Mouse (Mus musculus): ENCODE data around the gene Xlr3a. TPM values are rescaled to one million over a fixed set of nuclear protein-coding genes. Genes with fewer than 3 reads are reported as not detected.

Xlr3a gene
- polyA plus RNA-seq, 1 experiment from 2014 or later: 0.51 TPM

DNA sequence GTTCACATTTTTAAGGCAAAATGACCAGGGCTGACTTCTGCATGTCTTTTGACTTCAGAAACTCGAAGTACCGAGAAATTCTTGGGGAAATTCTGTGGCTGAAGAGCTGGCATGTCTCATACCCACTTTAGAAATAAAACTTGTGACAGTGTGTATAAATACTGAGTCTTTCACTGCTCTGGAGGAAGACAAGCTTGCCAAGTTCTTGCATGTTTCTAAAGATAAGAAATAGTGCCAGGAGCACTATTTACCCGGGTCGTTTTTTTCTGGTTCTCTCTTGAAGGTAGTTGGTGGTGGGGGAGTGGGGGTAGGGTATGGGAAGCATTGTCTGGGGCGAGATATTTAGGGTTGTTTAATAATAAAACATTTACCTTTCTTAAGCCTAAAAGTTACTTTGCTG, 34.6 kb downstream of the Xlr3a start:
- 50% methylated on average over 5 of the region's 5 CpGs for WGBS

DNA sequence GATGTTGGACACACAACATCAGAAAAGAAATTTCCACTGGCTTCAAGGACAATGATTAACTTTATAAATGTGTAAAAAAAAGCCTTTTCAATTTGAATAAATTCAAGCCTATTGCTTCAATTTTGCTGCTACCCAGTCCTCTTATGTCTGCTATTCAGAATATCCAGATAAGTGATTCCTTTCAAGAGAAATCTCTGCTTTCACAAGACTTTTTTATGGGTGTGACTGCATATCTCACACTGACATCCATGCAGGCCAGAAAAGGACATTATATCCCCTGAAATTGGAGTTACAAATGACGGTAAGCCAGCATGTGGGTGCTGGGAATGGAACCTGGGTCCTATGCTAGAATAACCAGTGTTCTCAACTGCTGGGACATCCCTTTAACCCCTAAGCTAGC, 35.4 kb downstream of the Xlr3a start:
- ATAC-seq (ENCODE audit: low FRiP score, low TSS enrichment): no peak
- Histone ChIP-seq H3K4me2 (replicated peaks; ENCODE audit: low read depth, low read length) (no peak overlapping the region), H3K9me3 (ENCODE audit: control insufficient read depth, low read length) (no peaks in the 10 kb centered on the region), H3K4me1 (ENCODE audit: control insufficient read depth, insufficient read depth, low read length) (no peaks in the 10 kb centered on the region), H3K9ac (ENCODE audit: low read depth, low read length) (no peak overlapping the region), H3K27me3 (ENCODE audit: control insufficient read depth, insufficient read depth, low read length) (no peaks in the 10 kb centered on the region), H3K36me3 (ENCODE audit: control insufficient read depth, insufficient read depth, low read length) (no peaks in the 10 kb centered on the region), H3K4me3 (ENCODE audit: low read length) (no peak overlapping the region), H3K27ac (ENCODE audit: low read depth, low read length) (no peak overlapping the region)
- 75% methylated on average over 1 of the region's 1 CpGs for WGBS

More for the DNA sequence above, 34.6 kb downstream of the Xlr3a start:
- Histone ChIP-seq H3K4me2 (replicated peaks; ENCODE audit: low read depth, low read length) (no peak overlapping the region), H3K4me1 (ENCODE audit: control insufficient read depth, insufficient read depth, low read length) (no peaks in the 10 kb centered on the region), H3K27me3 (ENCODE audit: control insufficient read depth, insufficient read depth, low read length) (no peaks in the 10 kb centered on the region), H3K27ac (ENCODE audit: low read depth, low read length) (no peak overlapping the region), H3K36me3 (ENCODE audit: control insufficient read depth, insufficient read depth, low read length) (no peaks in the 10 kb centered on the region), H3K9me3 (ENCODE audit: control insufficient read depth, low read length) (no peaks in the 10 kb centered on the region), H3K9ac (ENCODE audit: low read depth, low read length) (no peak overlapping the region), H3K4me3 (ENCODE audit: low read length) (no peak overlapping the region)
- no peak for ATAC-seq (ENCODE audit: low FRiP score, low TSS enrichment)

DNA sequence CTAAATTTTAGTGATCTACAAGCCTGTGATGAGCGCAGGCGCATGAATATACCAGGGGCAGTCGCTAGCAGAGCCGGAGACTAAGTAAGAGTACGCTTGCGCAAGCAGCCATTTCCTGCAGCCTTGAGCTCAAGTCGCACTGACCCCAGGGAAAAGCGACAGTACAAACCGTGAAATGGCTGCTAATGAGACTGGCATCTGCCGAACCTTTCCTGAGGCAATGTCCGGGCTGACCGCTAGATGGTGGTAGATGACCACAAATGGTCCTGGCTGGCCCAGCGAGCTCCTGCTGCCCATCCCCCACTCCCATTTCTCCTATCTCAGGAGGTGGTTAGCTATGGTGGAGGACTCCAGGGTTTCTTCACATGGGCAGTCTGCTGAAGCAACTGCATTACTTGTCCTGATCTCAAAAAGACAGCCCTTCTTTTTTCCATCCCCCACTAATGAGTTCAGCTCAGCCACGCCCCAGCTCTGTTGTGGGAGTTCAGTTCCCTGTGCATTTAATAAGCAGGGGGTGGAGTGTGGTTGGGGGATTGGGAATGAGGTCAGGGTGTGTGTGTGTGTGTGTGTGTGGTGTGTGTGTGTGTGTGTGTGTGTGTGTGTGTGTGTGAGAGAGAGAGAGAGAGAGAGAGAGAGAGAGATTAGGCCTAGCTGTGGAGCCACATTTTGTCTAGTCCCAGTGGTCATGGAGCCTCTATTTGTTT, 42.9 kb downstream of the Xlr3a start:
- no peaks in the 10 kb centered on the region for H3K4me1 ChIP-seq (ENCODE audit: control insufficient read depth, insufficient read depth, low read length)
- no peaks in the 10 kb centered on the region for H3K36me3 ChIP-seq (ENCODE audit: control insufficient read depth, insufficient read depth, low read length)
- H3K9me3 ChIP-seq (ENCODE audit: control insufficient read depth, low read length): no peaks in the 10 kb centered on the region
- H3K4me3 ChIP-seq (ENCODE audit: low read length): no peak overlapping the region
- no peak overlapping the region for H3K27ac ChIP-seq (ENCODE audit: low read depth, low read length)
- H3K27me3 ChIP-seq (ENCODE audit: control insufficient read depth, insufficient read depth, low read length): no peaks in the 10 kb centered on the region
- H3K9ac ChIP-seq (ENCODE audit: low read depth, low read length): no peak overlapping the region
- no peak overlapping the region for H3K4me2 ChIP-seq (replicated peaks; ENCODE audit: low read depth, low read length)
- 21% methylated on average over 14 of the region's 14 CpGs for WGBS
- ATAC-seq (ENCODE audit: low FRiP score, low TSS enrichment): peak; percentile 96

DNA sequence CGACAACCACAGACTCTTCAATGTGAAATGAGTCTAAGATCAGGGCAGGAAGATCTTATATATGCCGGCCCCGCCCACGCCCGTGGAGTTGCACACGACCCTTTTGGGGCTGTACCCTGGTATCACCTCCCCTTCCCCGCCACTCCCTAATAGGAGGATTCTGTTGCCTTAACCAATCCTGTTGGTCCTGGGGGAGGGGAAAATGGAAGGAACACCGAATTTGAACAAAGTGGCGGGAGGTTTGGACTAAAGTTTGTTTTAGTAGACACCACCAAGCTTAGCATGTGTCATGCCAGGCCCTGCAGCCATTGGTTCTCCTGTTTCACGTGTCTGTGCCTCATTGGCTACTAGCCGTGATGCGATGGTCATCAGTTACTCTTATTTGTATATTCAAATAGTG, 57.2 kb downstream of the Xlr3a start:
- Histone ChIP-seq H3K4me2 (replicated peaks; ENCODE audit: low read depth, low read length) (no peak overlapping the region), H3K9me3 (ENCODE audit: control insufficient read depth, low read length) (no peaks in the 10 kb centered on the region), H3K36me3 (ENCODE audit: control insufficient read depth, insufficient read depth, low read length) (no peaks in the 10 kb centered on the region), H3K9ac (ENCODE audit: low read depth, low read length) (no peak overlapping the region), H3K4me1 (ENCODE audit: control insufficient read depth, insufficient read depth, low read length) (no peaks in the 10 kb centered on the region), H3K4me3 (ENCODE audit: low read length) (no peak overlapping the region), H3K27ac (ENCODE audit: low read depth, low read length) (no peak overlapping the region), H3K27me3 (ENCODE audit: control insufficient read depth, insufficient read depth, low read length) (no peaks in the 10 kb centered on the region)
- ATAC-seq (ENCODE audit: low FRiP score, low TSS enrichment): no peak
- WGBS: 84% methylated on average over 12 of the region's 12 CpGs

DNA sequence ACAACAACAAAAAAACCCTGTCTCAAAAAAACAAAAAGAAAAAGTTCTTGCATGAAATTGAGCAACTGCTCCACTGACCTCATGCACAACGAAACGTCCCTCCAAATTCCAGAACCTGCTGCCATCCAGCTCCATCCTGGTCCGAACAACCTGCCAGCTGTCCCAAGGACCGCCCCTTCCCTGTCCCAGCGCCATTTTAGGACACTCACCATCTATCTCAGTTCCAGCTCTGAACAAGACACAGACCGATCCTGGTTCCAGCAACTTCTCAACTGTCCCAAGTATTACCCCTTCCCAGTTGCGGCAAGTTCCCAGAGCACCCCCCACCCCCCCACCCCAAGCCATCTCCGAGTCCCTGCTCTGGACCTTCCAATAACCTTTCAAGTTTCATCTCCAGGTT, 58.1 kb downstream of the Xlr3a start:
- Histone ChIP-seq H3K4me2 (replicated peaks; ENCODE audit: low read depth, low read length) (no peak overlapping the region), H3K27ac (ENCODE audit: low read depth, low read length) (no peak overlapping the region), H3K4me1 (ENCODE audit: control insufficient read depth, insufficient read depth, low read length) (no peaks in the 10 kb centered on the region), H3K9me3 (ENCODE audit: control insufficient read depth, low read length) (no peaks in the 10 kb centered on the region), H3K4me3 (ENCODE audit: low read length) (no peak overlapping the region), H3K9ac (ENCODE audit: low read depth, low read length) (no peak overlapping the region), H3K27me3 (ENCODE audit: control insufficient read depth, insufficient read depth, low read length) (no peaks in the 10 kb centered on the region), H3K36me3 (ENCODE audit: control insufficient read depth, insufficient read depth, low read length) (no peaks in the 10 kb centered on the region)
- 83% methylated on average over 8 of the region's 8 CpGs for WGBS
- no peak for ATAC-seq (ENCODE audit: low FRiP score, low TSS enrichment)

DNA sequence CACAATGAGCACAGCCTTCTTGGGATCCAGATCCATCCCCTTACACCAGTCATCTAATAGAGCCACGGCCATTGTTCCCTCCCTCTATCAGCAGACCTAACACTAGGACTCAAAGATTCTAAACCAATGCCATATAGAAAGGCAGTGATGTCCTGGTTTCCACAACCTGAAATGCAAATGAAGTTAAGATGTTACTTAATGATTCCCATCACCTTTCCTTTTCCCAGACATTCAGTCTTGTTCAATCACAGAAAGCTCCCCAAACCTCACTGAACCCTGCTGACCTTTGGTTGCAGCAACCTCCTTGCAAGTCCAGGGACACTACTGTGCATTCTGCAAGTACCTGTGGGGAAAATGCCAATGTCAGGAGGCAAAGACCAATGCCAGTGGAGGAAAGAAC, 59.9 kb downstream of the Xlr3a start, which contains the start of gene Pnma5:
Pnma5 (minus strand) TSS at position 101 of the 400 bp plus-strand sequence.
- WGBS: 65% methylated on average over 1 of the region's 1 CpGs
- H3K27me3 ChIP-seq (ENCODE audit: control insufficient read depth, insufficient read depth, low read length): no peaks in the 10 kb centered on the region
- H3K4me1 ChIP-seq (ENCODE audit: control insufficient read depth, insufficient read depth, low read length): no peaks in the 10 kb centered on the region
- ATAC-seq (ENCODE audit: low FRiP score, low TSS enrichment): no peak
- no peaks in the 10 kb centered on the region for H3K36me3 ChIP-seq (ENCODE audit: control insufficient read depth, insufficient read depth, low read length)
- no peaks in the 10 kb centered on the region for H3K9me3 ChIP-seq (ENCODE audit: control insufficient read depth, low read length)
- H3K9ac ChIP-seq (ENCODE audit: low read depth, low read length): no peak within 1 kb of the TSS
- no peak within 1 kb of the TSS for H3K4me3 ChIP-seq (ENCODE audit: low read length)
- H3K27ac ChIP-seq (ENCODE audit: low read depth, low read length): no peak within 1 kb of the TSS
- H3K4me2 ChIP-seq (replicated peaks; ENCODE audit: low read depth, low read length): no peak within 1 kb of the TSS

Other genes with a start within 250 kb of the Xlr3a start
- 112 and 143 TPM in 2 replicates for gene Cetn2, start 178.7 kb downstream of the Xlr3a start, polyA plus RNA-seq (2014; fragmentation: Nextera tagmentation; extraction: Ambion mirVana)
- gene Nsdhl, start 178.5 kb downstream of the Xlr3a start, polyA plus RNA-seq (2014; fragmentation: Nextera tagmentation; extraction: Ambion mirVana): 25.4 and 29.5 TPM in 2 replicates
- gene Zfp185, start 109.8 kb downstream of the Xlr3a start, polyA plus RNA-seq (2014; fragmentation: Nextera tagmentation; extraction: Ambion mirVana): 3.0 and 4.9 TPM in 2 replicates
- not detected in 2 replicates for gene Pnma5, start 60.0 kb downstream of the Xlr3a start, polyA plus RNA-seq (2014; fragmentation: Nextera tagmentation; extraction: Ambion mirVana)
- gene Pnma3, start 32.3 kb downstream of the Xlr3a start, polyA plus RNA-seq (2014; fragmentation: Nextera tagmentation; extraction: Ambion mirVana): 0.12 TPM in 1 of 2 replicates, not detected in the other
- gene Xlr4a, start 14.6 kb downstream of the Xlr3a start, polyA plus RNA-seq (2014; fragmentation: Nextera tagmentation; extraction: Ambion mirVana): 0.46 TPM in 1 of 2 replicates, not detected in the other
- gene Gm14685, start 20.0 kb upstream of the Xlr3a start, polyA plus RNA-seq (2014; fragmentation: Nextera tagmentation; extraction: Ambion mirVana): not detected in 2 replicates
- not detected in 2 replicates for gene Xlr5b, start 51.7 kb upstream of the Xlr3a start, polyA plus RNA-seq (2014; fragmentation: Nextera tagmentation; extraction: Ambion mirVana)
- gene DXBay18, start 52.4 kb upstream of the Xlr3a start, polyA plus RNA-seq (2014; fragmentation: Nextera tagmentation; extraction: Ambion mirVana): not detected in 2 replicates
- gene Spin2d, start 79.9 kb upstream of the Xlr3a start, polyA plus RNA-seq (2014; fragmentation: Nextera tagmentation; extraction: Ambion mirVana): not detected in 2 replicates
- 6.0 and 8.6 TPM in 2 replicates for gene Xlr3b, start 95.1 kb upstream of the Xlr3a start, polyA plus RNA-seq (2014; fragmentation: Nextera tagmentation; extraction: Ambion mirVana)
- gene Xlr4b, start 117.2 kb upstream of the Xlr3a start, polyA plus RNA-seq (2014; fragmentation: Nextera tagmentation; extraction: Ambion mirVana): 0.50 TPM in 1 of 2 replicates, not detected in the other
- 9.1 and 9.9 TPM in 2 replicates for gene F8a, start 131.2 kb upstream of the Xlr3a start, polyA plus RNA-seq (2014; fragmentation: Nextera tagmentation; extraction: Ambion mirVana)
- not detected in 2 replicates for gene Xlr4c, start 146.0 kb upstream of the Xlr3a start, polyA plus RNA-seq (2014; fragmentation: Nextera tagmentation; extraction: Ambion mirVana)
- gene Xlr3c, start 168.3 kb upstream of the Xlr3a start, polyA plus RNA-seq (2014; fragmentation: Nextera tagmentation; extraction: Ambion mirVana): not detected in 2 replicates
- 0.31 TPM in 1 of 2 replicates, not detected in the other for gene Xlr5a, start 195.9 kb upstream of the Xlr3a start, polyA plus RNA-seq (2014; fragmentation: Nextera tagmentation; extraction: Ambion mirVana)
- not detected in 2 replicates for gene Xlr5c, start 195.9 kb upstream of the Xlr3a start, polyA plus RNA-seq (2014; fragmentation: Nextera tagmentation; extraction: Ambion mirVana)
- gene Gm45015, start 239.7 kb upstream of the Xlr3a start, polyA plus RNA-seq (2014; fragmentation: Nextera tagmentation; extraction: Ambion mirVana): not detected in 2 replicates
- 11.1 and 17.1 TPM in 2 replicates for gene Zfp275, start 245.5 kb upstream of the Xlr3a start, polyA plus RNA-seq (2014; fragmentation: Nextera tagmentation; extraction: Ambion mirVana)

All from kidney, embryonic 14.5 days (tissue).